Mouse (Mus musculus): ENCODE data around the gene Pkhd1. TPM values are rescaled to one million over a fixed set of nuclear protein-coding genes. Genes with fewer than 3 reads are reported as not detected.

The Pkhd1 gene
- polyA plus RNA-seq, 1 experiment from 2014 or later, result 6.4 TPM

DNA sequence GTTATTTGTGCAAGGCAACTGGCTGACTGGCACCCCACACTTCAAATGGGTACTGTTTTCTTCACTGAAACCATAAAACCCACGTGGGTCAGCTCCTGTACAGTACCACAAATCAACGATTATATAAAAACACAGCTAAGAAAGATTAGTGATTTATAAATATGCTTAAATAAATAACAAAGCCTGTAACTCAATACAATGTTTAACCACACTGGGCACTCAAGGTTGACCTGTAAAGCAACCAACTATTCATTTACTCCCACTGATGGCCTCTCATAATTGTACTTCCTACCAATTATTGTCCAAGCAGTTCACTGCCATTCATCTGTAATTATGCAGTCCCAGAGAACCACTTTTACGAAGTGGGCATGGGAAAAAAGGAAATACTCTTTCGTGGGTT is 219.5 kb downstream of the Pkhd1 start:
- Histone ChIP-seq H3K27me3 (no peaks in the 10 kb centered on the region), H3K4me1 (peaks cover 2% of the 10 kb centered on the region; the same call in 1 of the 2 replicates), H3K4me3 (replicated peaks) (no peak overlapping the region), H3K27ac (no peak overlapping the region), H3K9me3 (replicated peaks) (no peaks in the 10 kb centered on the region), H3K9ac (no peak overlapping the region), H3K4me2 (no peak overlapping the region), H3K36me3 (no peaks in the 10 kb centered on the region)
- WGBS, result 16% methylated on average over 4 of the region's 4 CpGs
- ATAC-seq (replicated peaks; ENCODE audit: low FRiP score), result peak; percentile 84

DNA sequence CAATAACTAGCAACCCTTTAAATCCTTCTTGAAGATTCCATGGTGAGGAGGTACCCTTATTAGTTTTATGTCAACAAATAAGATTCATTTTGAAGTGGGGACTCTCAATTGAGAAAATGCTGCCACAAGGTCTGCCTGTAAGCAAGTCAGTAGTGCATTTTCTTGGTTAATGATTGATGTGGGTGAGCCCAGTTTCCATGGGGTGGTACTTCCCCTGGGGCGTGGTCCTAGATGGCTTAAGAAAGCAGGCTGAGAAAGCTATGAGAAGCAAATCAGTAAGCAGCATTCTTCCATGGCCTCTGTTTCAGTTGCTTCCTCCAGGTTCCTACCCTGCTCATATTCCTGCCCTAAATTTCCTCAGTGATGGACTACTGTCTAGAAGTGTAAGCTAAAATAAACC is 253.4 kb downstream of the Pkhd1 start:
- Histone ChIP-seq H3K4me3 (replicated peaks) (no peak overlapping the region), H3K36me3 (no peaks in the 10 kb centered on the region), H3K27ac (no peak overlapping the region), H3K4me1 (no peaks in the 10 kb centered on the region), H3K9me3 (replicated peaks) (no peaks in the 10 kb centered on the region), H3K9ac (no peak overlapping the region), H3K4me2 (no peak overlapping the region), H3K27me3 (no peaks in the 10 kb centered on the region)
- WGBS, result 61% methylated on average over 1 of the region's 1 CpGs
- ATAC-seq (replicated peaks; ENCODE audit: low FRiP score), result 0 out of 2 replicates have a peak, but pooled peaks have one; percentile 64

DNA sequence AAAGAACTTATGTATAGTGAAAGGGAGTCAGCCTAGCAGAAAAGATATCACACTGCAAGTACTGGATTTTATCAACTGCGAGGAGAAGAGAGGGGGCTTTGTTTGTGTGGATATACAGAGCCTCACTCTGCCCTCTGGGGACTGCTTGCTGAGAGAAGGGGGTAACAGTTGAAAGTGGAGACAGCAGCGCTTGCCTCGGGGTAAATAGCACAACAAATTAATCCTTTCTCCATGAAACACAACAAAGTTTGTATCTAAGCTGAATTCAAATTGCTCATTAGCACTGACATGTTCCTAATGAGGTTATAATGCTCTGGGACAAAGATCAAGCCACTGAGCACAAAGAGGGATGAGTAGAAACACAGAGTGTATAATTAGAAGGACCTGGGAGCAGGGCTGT is 273.2 kb downstream of the Pkhd1 start:
- Histone ChIP-seq H3K36me3 (no peaks in the 10 kb centered on the region), H3K4me2 (no peak overlapping the region), H3K27me3 (no peaks in the 10 kb centered on the region), H3K9me3 (replicated peaks) (no peaks in the 10 kb centered on the region), H3K4me3 (replicated peaks) (no peak overlapping the region), H3K4me1 (no peaks in the 10 kb centered on the region), H3K9ac (no peak overlapping the region), H3K27ac (no peak overlapping the region)
- WGBS, result 63% methylated on average over 3 of the region's 3 CpGs
- no peak for ATAC-seq (replicated peaks; ENCODE audit: low FRiP score)

DNA sequence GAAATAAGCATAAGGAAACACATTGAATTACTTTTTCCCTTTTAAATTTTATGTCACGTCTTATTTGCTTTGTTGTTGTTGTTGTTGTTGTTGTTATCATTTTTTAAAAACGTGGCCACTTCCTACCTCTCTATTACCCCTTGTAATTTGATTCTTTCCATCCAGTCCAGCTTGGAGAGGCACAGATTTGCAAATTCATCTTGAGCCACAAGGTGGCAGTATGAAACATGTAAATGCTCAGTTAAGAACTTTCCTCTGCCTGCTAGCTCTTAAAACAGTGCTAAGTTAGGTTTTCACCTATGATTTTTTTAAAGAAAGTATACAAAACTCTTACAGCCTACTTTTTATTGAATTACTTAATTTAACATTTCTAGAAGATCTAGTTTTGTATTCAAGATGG is 306.4 kb downstream of the Pkhd1 start:
- 2% methylated on average over 2 of the region's 2 CpGs for WGBS

DNA sequence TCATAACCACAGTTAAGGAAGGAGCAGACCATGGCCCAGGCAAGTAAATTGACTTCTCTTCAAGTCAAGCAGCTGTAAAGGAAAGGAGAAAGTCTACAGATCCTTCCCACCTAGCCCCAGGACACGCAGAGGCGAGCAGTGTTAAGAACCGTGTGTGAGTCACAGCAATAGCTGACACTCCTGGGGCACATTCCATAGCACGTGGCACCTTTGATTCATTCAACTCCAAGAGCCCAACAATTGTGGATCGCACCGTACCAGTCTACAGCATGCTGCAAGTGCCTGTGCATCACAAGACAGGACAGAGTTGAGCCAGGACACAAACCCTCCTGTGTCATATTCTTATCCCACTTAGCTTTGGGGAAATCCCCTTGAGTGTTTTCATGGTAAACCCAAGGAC is 306.9 kb downstream of the Pkhd1 start:
- peak; percentile 33; the same call in 1 of the 2 replicates for ATAC-seq (replicated peaks; ENCODE audit: low FRiP score)
- 68% methylated on average over 6 of the region's 6 CpGs for WGBS
- no peaks in the 10 kb centered on the region for H3K4me1 ChIP-seq
- no peaks in the 10 kb centered on the region for H3K9me3 ChIP-seq (replicated peaks)
- no peak overlapping the region for H3K4me2 ChIP-seq
- H3K36me3 ChIP-seq, result no peaks in the 10 kb centered on the region
- H3K9ac ChIP-seq, result no peak overlapping the region
- H3K4me3 ChIP-seq (replicated peaks), result no peak overlapping the region
- no peak overlapping the region for H3K27ac ChIP-seq
- H3K27me3 ChIP-seq, result no peaks in the 10 kb centered on the region

More for the DNA sequence above, 306.4 kb downstream of the Pkhd1 start:
- Histone ChIP-seq H3K4me1 (no peaks in the 10 kb centered on the region), H3K9ac (no peak overlapping the region), H3K36me3 (no peaks in the 10 kb centered on the region), H3K9me3 (replicated peaks) (no peaks in the 10 kb centered on the region), H3K27ac (no peak overlapping the region), H3K4me2 (no peak overlapping the region), H3K27me3 (no peaks in the 10 kb centered on the region), H3K4me3 (replicated peaks) (no peak overlapping the region)
- peak; percentile 80 for ATAC-seq (replicated peaks; ENCODE audit: low FRiP score)

DNA sequence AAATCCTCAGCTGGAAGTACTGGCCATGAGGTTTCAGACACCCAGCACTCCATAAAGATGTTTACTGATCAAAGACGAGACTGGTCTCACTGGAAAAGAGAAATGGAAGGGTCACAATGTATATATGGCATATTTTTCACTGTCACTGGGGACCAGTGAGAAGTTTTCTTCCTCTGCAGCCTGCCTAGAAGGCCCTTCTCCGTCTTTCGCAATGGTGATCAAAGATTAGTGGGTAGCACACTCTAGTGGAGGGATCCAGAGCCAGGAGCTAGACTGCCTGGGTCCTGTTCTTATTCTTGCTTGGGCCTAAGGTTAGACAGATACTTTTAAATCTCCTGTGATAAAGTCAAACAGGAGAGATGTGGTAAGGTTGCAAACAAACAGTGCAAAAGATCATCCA is 311.7 kb downstream of the Pkhd1 start:
- Histone ChIP-seq H3K36me3 (no peaks in the 10 kb centered on the region), H3K27me3 (no peaks in the 10 kb centered on the region), H3K4me2 (no peak overlapping the region), H3K9ac (no peak overlapping the region), H3K4me3 (replicated peaks) (no peak overlapping the region), H3K27ac (no peak overlapping the region), H3K9me3 (replicated peaks) (no peaks in the 10 kb centered on the region), H3K4me1 (no peaks in the 10 kb centered on the region)
- ATAC-seq (replicated peaks; ENCODE audit: low FRiP score), result no peak
- WGBS, result 68% methylated on average over 3 of the region's 3 CpGs

DNA sequence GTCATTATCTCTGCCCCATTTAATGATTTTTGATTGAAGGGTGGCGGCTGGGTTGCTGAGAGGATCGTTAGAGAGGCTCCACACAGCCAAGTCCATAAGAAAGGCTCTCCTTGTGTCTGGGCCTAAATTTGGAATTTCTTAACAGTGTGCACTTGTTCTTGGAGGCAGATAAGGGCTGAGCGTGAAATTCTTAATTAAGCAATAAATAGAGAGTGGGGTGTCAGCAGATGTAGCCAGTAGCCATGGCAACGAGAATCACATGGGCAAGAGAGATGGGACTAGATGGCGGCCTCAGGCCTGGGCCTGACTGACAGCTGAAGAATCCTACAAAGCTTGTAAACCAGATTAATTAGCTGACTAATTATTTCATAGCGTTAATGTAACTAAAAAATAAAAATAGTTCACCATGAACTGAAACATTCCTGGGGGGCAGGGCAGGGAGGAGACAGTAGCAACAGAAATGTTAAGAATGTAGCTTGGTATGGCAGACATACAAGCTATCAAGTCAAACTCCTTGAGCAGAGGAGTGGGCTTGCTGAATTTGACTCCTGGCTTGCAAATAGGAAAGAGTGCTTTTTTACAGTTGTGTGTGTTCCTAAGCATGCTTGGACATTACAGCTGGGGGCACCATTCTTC is 314.8 kb downstream of the Pkhd1 start:
- no peak for ATAC-seq (replicated peaks; ENCODE audit: low FRiP score)
- Histone ChIP-seq H3K4me2 (no peak overlapping the region), H3K27ac (no peak overlapping the region), H3K4me1 (no peaks in the 10 kb centered on the region), H3K27me3 (no peaks in the 10 kb centered on the region), H3K9me3 (replicated peaks) (no peaks in the 10 kb centered on the region), H3K36me3 (no peaks in the 10 kb centered on the region), H3K9ac (no peak overlapping the region), H3K4me3 (replicated peaks) (no peak overlapping the region)
- 75% methylated on average over 6 of the region's 6 CpGs for WGBS

DNA sequence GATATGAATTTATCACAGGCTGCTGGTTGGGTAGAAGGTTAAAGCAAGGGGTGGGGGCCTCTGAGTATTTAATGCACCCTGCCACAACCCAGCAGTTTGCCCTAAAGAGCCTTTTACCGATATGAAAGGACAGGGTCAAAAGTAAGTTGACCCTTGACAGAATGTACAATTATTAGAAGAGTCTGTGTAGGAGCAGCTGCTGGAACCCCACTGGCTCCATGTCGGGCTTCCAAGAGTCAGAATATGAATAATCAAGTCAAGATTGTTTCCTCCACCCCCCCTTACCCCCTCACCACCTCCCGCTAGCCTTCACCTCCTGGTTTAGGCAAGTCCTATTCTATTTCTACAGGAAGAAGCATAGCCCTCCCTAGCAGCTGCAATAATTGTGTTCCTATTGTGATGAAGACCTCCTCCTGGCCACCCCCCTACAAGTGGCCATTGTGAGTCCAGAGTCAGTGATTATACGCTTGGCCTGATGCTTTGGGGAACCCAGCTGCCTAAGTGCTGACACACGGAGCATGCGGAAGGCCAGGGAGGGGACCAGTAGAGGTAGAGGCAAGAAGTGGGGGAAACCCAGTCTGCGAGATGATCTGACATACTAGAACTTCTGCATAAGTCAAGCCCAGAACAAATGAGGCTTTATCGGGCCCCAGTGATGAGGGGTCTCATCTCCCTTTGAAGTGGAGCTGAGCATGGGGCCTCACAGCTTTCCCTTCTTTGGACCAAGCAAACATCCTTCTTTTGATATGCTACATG is 315.5 kb downstream of the Pkhd1 start:
- no peak overlapping the region for H3K9ac ChIP-seq
- H3K4me3 ChIP-seq (replicated peaks), result no peak overlapping the region
- no peaks in the 10 kb centered on the region for H3K4me1 ChIP-seq
- H3K27ac ChIP-seq, result no peak overlapping the region
- WGBS, result 76% methylated on average over 8 of the region's 8 CpGs
- H3K27me3 ChIP-seq, result no peaks in the 10 kb centered on the region
- H3K4me2 ChIP-seq, result no peak overlapping the region
- no peaks in the 10 kb centered on the region for H3K9me3 ChIP-seq (replicated peaks)
- no peak for ATAC-seq (replicated peaks; ENCODE audit: low FRiP score)
- no peaks in the 10 kb centered on the region for H3K36me3 ChIP-seq

DNA sequence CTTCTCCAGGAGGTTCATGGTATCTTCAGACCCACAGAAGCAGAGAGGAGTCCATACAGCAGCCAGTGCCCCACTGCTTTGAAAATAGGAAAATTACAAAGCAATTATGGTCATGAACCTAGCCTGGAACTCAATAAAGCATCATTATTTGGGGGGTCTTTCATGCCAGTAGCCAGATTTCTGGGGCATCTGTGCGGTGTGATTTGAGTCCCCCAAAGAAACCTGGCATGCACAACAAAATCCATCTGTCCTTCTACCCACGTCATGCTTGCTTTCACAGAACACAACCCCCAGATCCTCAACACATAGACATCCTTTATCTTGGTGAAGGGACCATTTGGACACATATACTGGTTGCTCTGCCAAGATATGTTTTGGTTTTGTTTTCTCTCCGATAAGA is 316.2 kb downstream of the Pkhd1 start:
- Histone ChIP-seq H3K4me1 (no peaks in the 10 kb centered on the region), H3K27ac (no peak overlapping the region), H3K36me3 (no peaks in the 10 kb centered on the region), H3K4me2 (no peak overlapping the region), H3K9me3 (replicated peaks) (no peaks in the 10 kb centered on the region), H3K9ac (no peak overlapping the region), H3K27me3 (no peaks in the 10 kb centered on the region), H3K4me3 (replicated peaks) (no peak overlapping the region)
- no peak for ATAC-seq (replicated peaks; ENCODE audit: low FRiP score)
- 85% methylated on average over 3 of the region's 3 CpGs for WGBS

DNA sequence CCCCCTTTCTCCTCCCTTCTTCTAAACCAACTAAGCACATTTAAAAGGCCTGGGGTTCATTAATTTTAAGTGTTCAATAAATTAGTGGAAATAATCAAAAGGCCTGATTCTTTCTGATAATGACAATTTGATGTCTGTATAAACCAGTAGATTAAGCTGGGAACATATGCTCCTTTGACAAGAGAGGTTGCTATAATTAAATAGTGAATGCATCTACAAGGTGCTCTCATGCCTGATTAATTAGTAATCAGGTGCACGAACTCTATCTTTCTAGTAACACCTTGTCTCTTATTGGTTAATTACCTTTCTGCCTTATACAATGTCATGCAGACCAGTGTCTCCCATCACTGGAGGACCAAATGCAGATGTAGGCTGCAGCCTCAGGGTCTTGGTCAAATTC is 329.2 kb downstream of the Pkhd1 start:
- no peaks in the 10 kb centered on the region for H3K36me3 ChIP-seq
- no peak overlapping the region for H3K4me3 ChIP-seq (replicated peaks)
- H3K9me3 ChIP-seq (replicated peaks), result no peaks in the 10 kb centered on the region
- ATAC-seq (replicated peaks; ENCODE audit: low FRiP score), result no peak
- no peak overlapping the region for H3K27ac ChIP-seq
- H3K9ac ChIP-seq, result no peak overlapping the region
- H3K4me1 ChIP-seq, result no peaks in the 10 kb centered on the region
- no peaks in the 10 kb centered on the region for H3K27me3 ChIP-seq
- no peak overlapping the region for H3K4me2 ChIP-seq
- 84% methylated on average over 1 of the region's 1 CpGs for WGBS

DNA sequence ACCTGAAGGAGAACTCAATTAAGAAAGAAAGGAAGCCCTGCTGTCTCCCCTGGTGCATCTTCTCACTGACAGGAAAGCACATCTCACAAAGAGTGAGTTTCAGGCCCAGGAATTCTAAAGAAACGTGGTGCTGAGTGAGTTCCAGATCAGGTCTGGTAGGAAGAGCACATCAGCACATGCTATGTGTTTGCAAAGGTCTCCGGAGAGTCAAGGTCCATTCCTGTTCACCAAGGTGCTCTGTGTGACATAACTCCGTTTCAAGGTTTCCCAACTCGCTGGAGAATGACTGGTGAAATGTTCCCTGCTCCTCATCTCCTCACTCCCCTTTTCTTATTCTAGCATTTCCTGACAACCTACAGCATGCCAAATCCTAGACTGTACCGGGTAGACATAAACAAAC is 357.5 kb downstream of the Pkhd1 start:
- ATAC-seq (replicated peaks; ENCODE audit: low FRiP score), result no peak
- no peak overlapping the region for H3K4me2 ChIP-seq
- H3K4me3 ChIP-seq (replicated peaks), result no peak overlapping the region
- H3K27ac ChIP-seq, result no peak overlapping the region
- no peak overlapping the region for H3K9ac ChIP-seq
- H3K36me3 ChIP-seq, result no peaks in the 10 kb centered on the region
- WGBS, result 70% methylated on average over 5 of the region's 5 CpGs
- no peaks in the 10 kb centered on the region for H3K9me3 ChIP-seq (replicated peaks)
- H3K4me1 ChIP-seq, result no peaks in the 10 kb centered on the region
- no peaks in the 10 kb centered on the region for H3K27me3 ChIP-seq

DNA sequence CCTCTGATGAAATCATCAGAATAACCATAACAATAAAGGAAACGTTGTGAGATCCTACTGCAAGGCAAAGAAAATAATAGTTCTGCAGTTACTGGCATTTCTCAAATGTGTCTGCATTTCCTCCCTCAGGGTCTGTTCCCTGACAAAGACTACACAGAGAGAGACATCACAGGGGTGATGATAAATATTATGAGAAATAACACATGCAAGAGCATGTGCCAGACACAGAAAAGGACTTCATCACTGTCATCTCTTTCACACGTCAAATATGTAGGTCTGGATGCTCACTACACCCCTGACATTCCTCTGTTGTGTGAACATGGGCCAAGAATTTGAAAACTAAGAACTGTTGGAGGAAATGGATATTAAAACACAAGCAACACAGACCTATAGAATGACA is 369.7 kb downstream of the Pkhd1 start:
- H3K36me3 ChIP-seq, result no peaks in the 10 kb centered on the region
- ATAC-seq (replicated peaks; ENCODE audit: low FRiP score), result no peak
- no peak overlapping the region for H3K4me2 ChIP-seq
- H3K27ac ChIP-seq, result no peak overlapping the region
- WGBS, result 58% methylated on average over 2 of the region's 2 CpGs
- H3K4me1 ChIP-seq, result no peaks in the 10 kb centered on the region
- H3K4me3 ChIP-seq (replicated peaks), result no peak overlapping the region
- no peaks in the 10 kb centered on the region for H3K9me3 ChIP-seq (replicated peaks)
- no peak overlapping the region for H3K9ac ChIP-seq
- no peaks in the 10 kb centered on the region for H3K27me3 ChIP-seq

DNA sequence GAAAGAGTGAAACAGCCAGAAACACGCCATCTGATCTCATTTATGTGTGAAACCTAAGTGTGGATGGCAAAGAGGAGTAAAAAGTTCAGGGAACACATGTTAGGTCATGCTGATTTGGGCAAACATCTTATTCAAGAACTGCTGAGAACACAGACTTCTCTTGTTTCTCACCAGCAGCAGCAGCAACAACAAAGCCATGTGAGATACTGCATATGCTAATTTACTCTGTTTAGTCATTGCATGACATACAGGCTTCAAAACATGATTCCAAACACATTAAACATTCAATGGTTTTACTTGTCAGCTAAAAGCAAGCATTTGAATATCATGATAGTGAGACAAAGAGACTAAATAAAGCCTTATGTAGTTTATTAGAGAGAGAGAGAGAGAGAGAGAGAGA is 401.2 kb downstream of the Pkhd1 start:
- ATAC-seq (replicated peaks; ENCODE audit: low FRiP score), result no peak

More for the DNA sequence above, 401.2 kb downstream of the Pkhd1 start:
- Histone ChIP-seq H3K27ac (no peak overlapping the region), H3K4me1 (no peaks in the 10 kb centered on the region), H3K36me3 (no peaks in the 10 kb centered on the region), H3K4me3 (replicated peaks) (no peak overlapping the region), H3K4me2 (no peak overlapping the region), H3K27me3 (no peaks in the 10 kb centered on the region), H3K9me3 (replicated peaks) (no peaks in the 10 kb centered on the region), H3K9ac (no peak overlapping the region)
- WGBS, result 80% methylated on average over 1 of the region's 1 CpGs

All from kidney, embryonic 15.5 days (tissue).